Mouse (Mus musculus) myocyte (in vitro differentiated cells): ENCODE measurements around the gene Rras.

Experiments used
- E2F4 ChIP-seq: IDR thresholded peaks from one replicate; pipeline ENCODE4 v1.6.1; 2011; ENCODE audit warnings: mild to moderate bottlenecking, control low read depth, moderate library complexity; ENCODE audit not compliant: insufficient read depth
- MAX ChIP-seq: IDR thresholded peaks from one replicate; pipeline ENCODE4 v1.6.1; 2011; ENCODE audit warnings: low read depth, mild to moderate bottlenecking, control low read depth
- MYOD1 ChIP-seq, 3 experiments: IDR thresholded peaks; one replicate each; pipeline ENCODE4 v1.6.1; 2011; ENCODE audit warnings: control low read depth in 2 of 3, low read depth in 2 of 3, mild to moderate bottlenecking in 2 of 3, moderate library complexity in 1 of 3; ENCODE audit not compliant: insufficient read length in 2 of 3, control insufficient read depth in 1 of 3
- MYOG ChIP-seq, 3 experiments: IDR thresholded peaks; one replicate each; pipeline ENCODE4 v1.6.1; 2011; ENCODE audit warnings: control low read depth in 2 of 3, low read depth in 2 of 3, mild to moderate bottlenecking in 2 of 3; ENCODE audit not compliant: insufficient read length in 2 of 3, control insufficient read depth in 1 of 3, insufficient read depth in 1 of 3
- POLR2A ChIP-seq: IDR thresholded peaks from one replicate; pipeline ENCODE4 v1.6.1; 2011; ENCODE audit warnings: low read depth, mild to moderate bottlenecking, control low read depth, moderate library complexity; ENCODE audit not compliant: insufficient read length
- POLR2AphosphoS2 ChIP-seq: IDR thresholded peaks from one replicate; pipeline ENCODE4 v1.6.1; 2011; ENCODE audit warnings: low read depth, control low read depth; ENCODE audit not compliant: insufficient read length
- REST ChIP-seq: IDR thresholded peaks from one replicate; pipeline ENCODE4 v1.6.1; 2011; ENCODE audit warnings: mild to moderate bottlenecking, control low read depth, moderate library complexity; ENCODE audit not compliant: insufficient read depth, insufficient read length
- TCF12 ChIP-seq: IDR thresholded peaks from one replicate; pipeline ENCODE4 v1.6.1; 2011; ENCODE audit warnings: mild to moderate bottlenecking, control low read depth; ENCODE audit not compliant: poor library complexity, insufficient read depth, severe bottlenecking
- USF1 ChIP-seq: IDR thresholded peaks from one replicate; pipeline ENCODE4 v1.6.1; 2011; ENCODE audit warnings: low read depth, mild to moderate bottlenecking, control low read depth, moderate library complexity

DNA sequence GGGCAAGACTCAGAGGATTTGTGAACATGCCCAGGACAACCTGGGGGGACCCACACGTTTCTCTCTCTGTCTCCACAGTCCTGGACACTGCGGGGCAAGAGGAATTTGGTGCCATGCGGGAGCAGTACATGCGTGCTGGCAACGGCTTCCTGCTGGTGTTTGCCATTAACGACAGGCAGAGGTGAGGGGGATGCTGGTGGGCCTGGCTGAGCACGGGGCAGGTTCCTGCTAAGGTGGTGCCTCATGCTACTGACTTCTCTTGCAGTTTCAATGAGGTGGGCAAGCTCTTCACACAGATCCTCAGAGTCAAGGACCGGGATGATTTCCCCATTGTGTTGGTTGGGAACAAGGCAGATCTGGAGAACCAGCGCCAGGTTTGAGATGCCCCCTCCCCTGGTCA, 2.5 kb downstream of the Rras start:
- TF ChIP-seq E2F4, result no peak
- TF ChIP-seq POLR2A, result no peak
- no peak for TF ChIP-seq MYOG (IDR thresholded peaks at IDR 0.05; ENCODE audit: control insufficient read depth in 1 of 3, insufficient read depth in 1 of 3, insufficient read length in 2 of 3, low read depth in 2 of 3)
- TF ChIP-seq REST, result no peak
- TF ChIP-seq TCF12, result no peak
- TF ChIP-seq MAX, result no peak
- TF ChIP-seq MYOD1 (IDR thresholded peaks at IDR 0.05; ENCODE audit: control insufficient read depth in 1 of 3, insufficient read length in 2 of 3, low read depth in 2 of 3), result no peak
- no peak for TF ChIP-seq USF1
- TF ChIP-seq POLR2AphosphoS2, result peak; percentile 61
